Mouse (Mus musculus) heart, embryonic 14.5 days (tissue): ENCODE results near the gene Ptpn4. TPM values are rescaled to one million over a fixed set of nuclear protein-coding genes. Genes with fewer than 3 reads are reported as not detected.

Experiments
- ATAC-seq: fragments of 200-750 bp; cut with Nextera tagmentation; 2 replicates; pipeline ENCODE4 v1.8.0; 2017; ENCODE audit warnings: low read depth, moderate TSS enrichment; ENCODE audit not compliant: insufficient number of reproducible peaks, insufficient read depth, low FRiP score
- H3K27ac ChIP-seq, 2 experiments: fragments of 200-500 bp in 1 of 2; fragments of 300-500 bp in 1 of 2; sonication (generic) in 1 of 2; replicated peaks in 1 of 2; 2 replicates each; pipeline ENCODE4 v1.5.1; 2012 to 2014; ENCODE audit warnings: low read depth in 2 of 2, low read length in 2 of 2, control low read depth in 1 of 2, mild to moderate bottlenecking in 1 of 2, mixed read lengths in 1 of 2; ENCODE audit not compliant: control insufficient read depth in 1 of 2, insufficient read depth in 1 of 2
- H3K27me3 ChIP-seq: fragments of 300-500 bp; sonication (generic); 2 replicates; pipeline ENCODE4 v1.6.1; 2014; ENCODE audit warnings: mild to moderate bottlenecking, low read length, control low read depth; ENCODE audit not compliant: control insufficient read depth, insufficient read depth
- H3K36me3 ChIP-seq: fragments of 300-500 bp; sonication (generic); 2 replicates; pipeline ENCODE4 v1.6.1; 2014; ENCODE audit warnings: mild to moderate bottlenecking, control low read depth, low read length, mixed read lengths; ENCODE audit not compliant: control insufficient read depth, insufficient read depth
- H3K4me1 ChIP-seq, 2 experiments: fragments of 200-500 bp in 1 of 2; fragments of 300-500 bp in 1 of 2; sonication (generic) in 1 of 2; 2 replicates each; pipeline ENCODE4 v1.6.1; 2012 to 2014; ENCODE audit warnings: low read length in 2 of 2, control low read depth in 1 of 2, mixed read lengths in 1 of 2; ENCODE audit not compliant: control insufficient read depth in 2 of 2, insufficient read depth in 2 of 2
- H3K4me2 ChIP-seq: fragments of 300-500 bp; sonication (generic); 2 replicates; pipeline ENCODE4 v1.6.1; 2014; ENCODE audit warnings: mild to moderate bottlenecking, low read length
- H3K4me3 ChIP-seq, 2 experiments: fragments of 200-500 bp in 1 of 2; fragments of 300-500 bp in 1 of 2; sonication (generic) in 1 of 2; 2 replicates each; pipeline ENCODE4 v1.5.1; 2012 to 2014; ENCODE audit warnings: low read length in 2 of 2, mild to moderate bottlenecking in 2 of 2, control low read depth in 1 of 2, low read depth in 1 of 2, moderate library complexity in 1 of 2; ENCODE audit not compliant: control insufficient read depth in 1 of 2, insufficient read depth in 1 of 2
- H3K9ac ChIP-seq: fragments of 300-500 bp; sonication (generic); 2 replicates; pipeline ENCODE4 v1.6.1; 2014; ENCODE audit warnings: mild to moderate bottlenecking, low read length
- H3K9me3 ChIP-seq: fragments of 300-500 bp; sonication (generic); 2 replicates; pipeline ENCODE4 v1.6.1; 2016; ENCODE audit warnings: low read length, control low read depth; ENCODE audit not compliant: control insufficient read depth
- WGBS: fragments of 180-500 bp; shearing (Covaris S2); extraction: QIAGEN DNeasy Blood & Tissue Kit; methylation state at CpG from one replicate; pipeline ENCODE4 v1.1.7; 2014; 5-methylcytosine and 5-hydroxymethylcytosine counted together
- polyA plus RNA-seq: library from polyadenylated mRNA; unstranded; fragments of >200 nt; fragmentation: Nextera tagmentation; extraction: Ambion mirVana; gene quantifications from 2 replicates; pipeline ENCODE4 v1.2.1, GENCODE M21; 2014

The Ptpn4 gene
- polyA plus RNA-seq, 1 experiment from 2014 or later, result 7.5 TPM

DNA sequence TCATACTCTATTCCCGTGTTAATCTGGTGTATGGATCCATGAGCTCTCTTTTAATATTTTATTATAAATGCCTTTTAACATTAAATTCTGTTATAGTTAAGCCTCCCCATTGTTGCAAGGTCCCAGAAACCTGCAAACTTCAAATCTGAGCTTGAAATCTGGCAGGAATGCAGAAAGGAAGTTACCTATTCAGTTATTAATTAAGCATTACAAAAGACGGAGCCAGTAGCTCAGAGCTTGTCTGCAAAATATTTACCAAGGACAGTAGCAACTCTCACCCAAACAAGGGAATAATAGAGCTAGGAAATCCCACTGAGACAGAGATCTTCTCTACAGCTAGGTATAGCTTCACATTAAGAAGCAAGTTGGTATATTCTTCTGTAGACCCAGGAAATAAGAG lies 106.2 kb downstream of the Ptpn4 start:
- no peak overlapping the region for H3K27ac ChIP-seq
- no peak overlapping the region for H3K9ac ChIP-seq
- 91% methylated on average over 2 of the region's 2 CpGs for whole genome bisulfite sequencing
- H3K27me3 ChIP-seq, result no peaks in the 10 kb centered on the region
- no peaks in the 10 kb centered on the region for H3K4me1 ChIP-seq
- no peaks in the 10 kb centered on the region for H3K9me3 ChIP-seq
- H3K4me2 ChIP-seq, result no peak overlapping the region
- no peaks in the 10 kb centered on the region for H3K36me3 ChIP-seq
- no peak overlapping the region for H3K4me3 ChIP-seq
- no peak for ATAC-seq

DNA sequence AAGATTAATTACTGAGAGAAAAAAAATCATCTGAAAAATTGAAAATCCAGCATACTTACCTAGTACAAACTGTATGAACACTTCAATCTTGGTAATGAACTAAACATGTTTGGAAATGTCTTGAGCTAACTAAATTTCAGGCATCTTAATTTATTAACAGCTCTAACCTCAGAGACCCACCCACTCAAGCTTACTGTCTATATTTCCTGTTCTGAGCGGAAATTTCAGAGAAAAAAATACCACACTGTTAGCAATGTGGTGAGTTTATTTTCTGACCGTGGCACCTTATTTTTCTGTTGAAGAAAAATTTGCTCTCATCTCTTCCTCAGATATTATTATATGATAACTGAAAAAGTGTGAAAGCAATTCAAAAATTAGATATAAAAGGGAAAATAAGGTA lies 124.4 kb downstream of the Ptpn4 start:
- Histone ChIP-seq H3K4me2 (no peak overlapping the region), H3K9me3 (no peaks in the 10 kb centered on the region), H3K9ac (no peak overlapping the region), H3K36me3 (no peaks in the 10 kb centered on the region), H3K4me3 (no peak overlapping the region), H3K4me1 (peaks cover 0 to 6% of the 10 kb centered on the region in 2 experiments; a peak in 2 of 4 replicates), H3K27ac (no peak overlapping the region), H3K27me3 (no peaks in the 10 kb centered on the region)
- whole genome bisulfite sequencing, result 84% methylated on average over 2 of the region's 2 CpGs
- ATAC-seq, result no peak

DNA sequence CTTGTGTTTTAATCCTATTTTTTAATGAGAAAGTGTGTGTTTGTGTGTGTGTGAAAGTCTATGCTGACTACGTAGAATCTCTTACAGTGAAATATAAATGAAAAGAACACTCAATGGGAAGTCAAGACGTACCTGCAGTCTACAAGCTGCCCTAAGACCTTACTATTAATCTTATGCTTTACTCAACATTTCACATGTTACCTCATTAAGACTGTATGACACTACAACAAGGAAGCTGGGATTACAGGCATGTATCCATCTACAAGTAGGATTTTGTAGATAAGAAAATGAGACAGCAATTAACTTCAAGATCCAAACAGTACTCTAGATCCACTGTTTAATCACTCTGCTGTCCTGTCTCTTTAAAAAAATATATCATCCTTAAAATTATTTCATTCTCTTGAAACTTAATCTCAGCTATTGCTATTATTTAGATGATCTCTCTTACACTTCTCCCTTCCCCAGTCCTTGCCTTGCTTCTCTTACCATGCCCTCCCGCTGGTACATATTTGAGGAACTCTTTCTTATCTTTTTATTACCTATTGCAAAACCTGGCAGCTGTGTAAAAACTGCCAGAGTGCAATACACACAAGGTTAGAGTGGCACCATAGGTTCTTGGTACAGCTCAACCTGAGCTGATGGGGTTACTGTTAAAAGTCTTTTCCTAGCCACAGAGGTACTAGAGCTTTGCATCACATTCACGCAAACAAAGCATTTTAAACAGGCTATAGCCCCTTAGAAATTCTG lies 130.8 kb downstream of the Ptpn4 start:
- no peak overlapping the region for H3K4me3 ChIP-seq
- H3K27me3 ChIP-seq, result no peaks in the 10 kb centered on the region
- WGBS, result 92% methylated on average over 4 of the region's 4 CpGs
- H3K9ac ChIP-seq, result no peak overlapping the region
- H3K36me3 ChIP-seq, result peaks cover 22% of the 10 kb centered on the region
- no peak overlapping the region for H3K4me2 ChIP-seq
- H3K9me3 ChIP-seq, result no peaks in the 10 kb centered on the region
- ATAC-seq, result no peak
- no peak overlapping the region for H3K27ac ChIP-seq
- H3K4me1 ChIP-seq, result no peaks in the 10 kb centered on the region

DNA sequence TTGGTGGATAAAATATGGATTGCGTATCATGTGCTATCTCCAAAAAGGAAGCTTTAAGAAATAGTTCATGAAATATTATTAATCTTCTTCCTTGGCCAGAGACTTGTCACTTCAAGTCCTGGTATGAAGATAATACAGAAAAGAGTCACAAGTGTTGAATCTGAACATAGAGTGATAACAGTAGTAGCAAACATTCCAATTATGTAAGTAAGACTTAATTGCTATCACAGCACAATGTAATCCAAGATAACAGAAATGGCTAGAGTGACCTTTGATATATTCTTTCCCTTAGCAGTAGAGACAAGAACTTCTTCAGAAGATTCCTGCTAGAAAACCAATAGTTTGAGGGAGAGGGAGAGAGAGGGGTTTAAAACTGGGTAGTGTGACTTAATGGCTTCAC lies 140.6 kb downstream of the Ptpn4 start:
- Histone ChIP-seq H3K4me1 (0 out of 4 replicates have a peak, but pooled peaks cover 0 to 3% of the 10 kb centered on the region in 2 experiments), H3K4me3 (no peak overlapping the region), H3K27me3 (no peaks in the 10 kb centered on the region), H3K4me2 (no peak overlapping the region), H3K9ac (no peak overlapping the region), H3K27ac (no peak overlapping the region), H3K36me3 (peaks cover 23% of the 10 kb centered on the region), H3K9me3 (no peaks in the 10 kb centered on the region)
- ATAC-seq, result no peak
- 88% methylated on average over 1 of the region's 1 CpGs for WGBS

DNA sequence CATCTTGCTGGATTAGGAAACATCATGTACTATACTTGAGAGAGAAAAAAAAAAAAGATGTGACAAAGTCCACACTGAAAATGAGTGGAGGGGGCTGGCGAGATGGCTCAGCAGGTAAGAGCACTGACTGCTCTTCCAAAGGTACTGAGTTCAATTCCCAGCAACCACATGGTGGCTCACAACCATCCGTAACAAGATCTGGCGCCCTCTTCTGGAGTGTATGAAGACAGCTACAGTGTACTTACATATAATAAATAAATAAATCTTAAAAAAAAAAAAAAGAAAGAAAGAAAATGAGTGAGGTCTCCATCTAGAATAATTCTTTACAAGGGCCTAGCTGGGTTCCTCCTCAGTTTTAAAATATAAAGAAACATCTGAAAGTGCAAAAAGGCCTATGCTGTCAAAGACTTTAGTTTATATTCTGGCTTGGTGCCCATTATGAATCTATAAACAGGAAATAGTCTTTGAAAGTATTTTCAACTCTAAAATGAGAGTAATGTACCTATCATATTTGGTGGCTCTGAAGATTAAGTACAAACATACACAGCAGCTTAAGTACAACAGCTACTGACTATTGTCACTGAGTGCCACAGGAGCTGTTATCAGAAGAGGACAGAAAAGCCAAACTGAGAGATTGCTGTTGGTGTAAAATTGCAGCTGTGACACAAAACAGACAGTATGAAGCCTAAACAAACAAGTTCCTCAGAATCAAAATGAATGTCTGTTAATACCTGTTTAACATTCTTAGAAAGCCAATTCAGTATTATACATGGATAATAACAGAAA lies 151.4 kb downstream of the Ptpn4 start:
- no peaks in the 10 kb centered on the region for H3K9me3 ChIP-seq
- H3K27me3 ChIP-seq, result no peaks in the 10 kb centered on the region
- no peak overlapping the region for H3K27ac ChIP-seq
- H3K4me1 ChIP-seq, result no peaks in the 10 kb centered on the region
- H3K4me2 ChIP-seq, result no peak overlapping the region
- peaks cover 28% of the 10 kb centered on the region for H3K36me3 ChIP-seq
- no peak overlapping the region for H3K4me3 ChIP-seq
- no peak for ATAC-seq
- H3K9ac ChIP-seq, result no peak overlapping the region
- 94% methylated on average over 3 of the region's 3 CpGs for WGBS

DNA sequence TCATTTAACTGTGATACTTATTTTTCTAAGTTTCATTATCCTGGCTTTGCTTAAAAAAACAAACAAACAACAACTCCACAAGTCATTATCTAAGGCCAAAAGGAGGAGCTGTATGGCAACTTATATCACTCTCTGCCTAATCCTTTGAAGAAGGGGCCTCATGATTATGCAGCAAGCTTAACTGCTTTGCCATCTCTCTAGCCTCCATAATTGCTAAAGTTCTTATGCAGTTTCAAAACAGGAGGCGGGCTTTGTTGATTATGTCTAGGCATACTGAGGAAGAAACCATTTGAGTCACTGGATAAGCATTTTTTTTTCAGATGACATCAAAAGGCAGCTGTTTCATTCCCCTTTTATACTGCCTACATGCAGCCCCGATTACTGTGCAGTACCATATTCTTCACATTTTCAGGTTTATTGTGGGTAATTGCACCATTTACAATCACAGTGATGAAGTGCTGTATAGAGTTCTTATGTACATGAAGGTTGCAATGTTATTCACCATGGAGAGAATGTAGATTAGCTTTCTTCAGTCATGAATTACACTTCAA lies 155.7 kb downstream of the Ptpn4 start:
- ATAC-seq, result no peak
- H3K4me2 ChIP-seq, result no peak overlapping the region
- H3K4me3 ChIP-seq, result no peak overlapping the region
- no peaks in the 10 kb centered on the region for H3K4me1 ChIP-seq
- no peak overlapping the region for H3K9ac ChIP-seq
- peaks cover 35% of the 10 kb centered on the region for H3K36me3 ChIP-seq
- WGBS, result 91% methylated on average over 2 of the region's 2 CpGs
- H3K27me3 ChIP-seq, result no peaks in the 10 kb centered on the region
- H3K9me3 ChIP-seq, result no peaks in the 10 kb centered on the region
- no peak overlapping the region for H3K27ac ChIP-seq

DNA sequence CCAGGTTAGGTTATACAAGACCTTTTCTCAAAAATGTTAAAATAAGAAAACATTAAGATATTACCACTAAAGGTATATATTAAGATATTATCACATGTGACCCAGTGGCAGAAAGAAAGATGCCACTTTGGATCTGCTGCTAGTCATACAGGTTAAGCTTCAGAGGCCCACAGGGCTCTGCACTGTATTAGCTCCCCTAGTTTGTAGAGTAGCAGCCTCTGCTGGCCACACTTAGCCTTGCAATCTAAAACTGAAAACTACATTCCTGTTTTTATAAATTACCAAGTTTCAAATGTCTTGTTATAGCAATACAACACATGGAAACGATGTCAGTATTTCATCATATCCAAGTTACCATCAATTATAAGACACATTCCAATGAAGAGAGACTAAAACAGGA lies 162.4 kb downstream of the Ptpn4 start:
- 56% methylated on average over 1 of the region's 1 CpGs for WGBS
- no peak overlapping the region for H3K4me2 ChIP-seq
- H3K36me3 ChIP-seq, result peaks cover 33% of the 10 kb centered on the region
- no peak overlapping the region for H3K27ac ChIP-seq
- no peaks in the 10 kb centered on the region for H3K27me3 ChIP-seq
- no peak overlapping the region for H3K4me3 ChIP-seq
- H3K9ac ChIP-seq, result no peak overlapping the region
- no peaks in the 10 kb centered on the region for H3K9me3 ChIP-seq
- no peak for ATAC-seq
- no peaks in the 10 kb centered on the region for H3K4me1 ChIP-seq
